Mouse (Mus musculus) E14TG2a.4 (cell line): ENCODE measurements at regions not wholly inside any gene's neighbourhood (a gene's known extent, or its start where the extent isn't known, plus 50 kb on each side); places are given as distances from the start of the nearest gene placed in this dataset.
"Not testable (repeated sequence)": the region's sequence is repeated elsewhere in the genome, so short reads cannot be mapped to it uniquely, and the experiment has no call there.

Experiments used
- H3K27me3 ChIP-seq: 2 replicates; pipeline ENCODE4 v1.6.1; 2014; ENCODE audit warnings: low read length, control low read depth; ENCODE audit not compliant: insufficient read depth
- H3K36me3 ChIP-seq: 2 replicates; pipeline ENCODE4 v1.6.1; 2014; ENCODE audit warnings: low read length, control low read depth; ENCODE audit not compliant: insufficient read depth
- H3K4me1 ChIP-seq: replicated peaks from 2 replicates; pipeline ENCODE4 v1.6.1; 2014; ENCODE audit warnings: low read depth, low read length, control low read depth
- H3K4me3 ChIP-seq: replicated peaks from 2 replicates; pipeline ENCODE4 v1.5.1; 2014; ENCODE audit warnings: mild to moderate bottlenecking, low read length
- H3K9me3 ChIP-seq: 2 replicates; pipeline ENCODE4 v1.6.1; 2014; ENCODE audit warnings: low read length, control low read depth
- CTCF ChIP-seq: conservative IDR thresholded peaks from 2 replicates; pipeline ENCODE4 v1.5.1; 2014; ENCODE audit warnings: low read length
- NANOG ChIP-seq: IDR thresholded peaks from 2 replicates; pipeline ENCODE4 v1.6.1; 2014; ENCODE audit warnings: borderline replicate concordance, low read length, mixed read lengths
- POU5F1 ChIP-seq: IDR thresholded peaks from 2 replicates; pipeline ENCODE4 v1.6.1; 2014; ENCODE audit warnings: low read length, borderline replicate concordance

- peaks cover 4% of the 10 kb centered on the region; the same call in 1 of the 2 replicates for H3K9me3 ChIP-seq
- H3K4me1 ChIP-seq: no peaks in the 10 kb centered on the region
- TF ChIP-seq CTCF: no peak
- no peak for TF ChIP-seq POU5F1
- no peak for TF ChIP-seq NANOG
- H3K36me3 ChIP-seq: no peaks in the 10 kb centered on the region
- no peak overlapping the region for H3K4me3 ChIP-seq
- H3K27me3 ChIP-seq: 0 out of 2 replicates have a peak, but pooled peaks cover 4% of the 10 kb centered on the region
Measured at GRCm38 (mm10) chr1:166926078-166926477, 75.1 kb upstream of the Fam78b start.

GRCm38 (mm10) chr1:166939744-166940143 lies 61.5 kb upstream of the Fam78b start:
- H3K9me3 ChIP-seq: peaks cover 14% of the 10 kb centered on the region
- not testable (repeated sequence) for H3K4me3 ChIP-seq, H3K36me3 ChIP-seq, H3K27me3 ChIP-seq, H3K4me1 ChIP-seq

- peaks cover 14% of the 10 kb centered on the region for H3K9me3 ChIP-seq
- not testable (repeated sequence) for H3K4me1 ChIP-seq, H3K4me3 ChIP-seq, H3K27me3 ChIP-seq, H3K36me3 ChIP-seq
Measured at GRCm38 (mm10) chr1:166940146-166941076, 60.8 kb upstream of the Fam78b start.

DNA sequence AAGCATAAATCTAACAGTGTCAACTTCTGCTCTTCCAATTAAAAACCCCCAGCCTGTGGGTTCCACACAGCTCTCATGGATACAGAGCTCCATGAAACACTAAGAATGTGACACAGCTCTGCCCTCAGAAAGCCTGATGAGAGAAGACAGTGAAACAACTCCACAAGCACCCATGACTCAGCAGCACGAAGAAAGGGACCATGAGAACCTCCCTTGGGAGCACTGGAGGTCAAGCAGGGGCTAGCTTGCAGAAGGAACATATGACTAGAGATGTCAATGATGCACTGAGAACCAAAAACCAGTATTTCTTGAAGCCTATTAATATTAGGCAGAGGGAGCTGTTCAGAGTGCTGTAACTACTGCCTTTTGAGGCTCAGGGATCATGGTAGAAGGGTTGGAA lies 59.0 kb upstream of the Fam78b start:
- H3K9me3 ChIP-seq: peaks cover 14% of the 10 kb centered on the region
- H3K27me3 ChIP-seq: no peaks in the 10 kb centered on the region
- no peak overlapping the region for H3K4me3 ChIP-seq
- no peak for TF ChIP-seq POU5F1
- no peak for TF ChIP-seq CTCF
- no peak for TF ChIP-seq NANOG
- H3K36me3 ChIP-seq: no peaks in the 10 kb centered on the region
- H3K4me1 ChIP-seq: no peaks in the 10 kb centered on the region

DNA sequence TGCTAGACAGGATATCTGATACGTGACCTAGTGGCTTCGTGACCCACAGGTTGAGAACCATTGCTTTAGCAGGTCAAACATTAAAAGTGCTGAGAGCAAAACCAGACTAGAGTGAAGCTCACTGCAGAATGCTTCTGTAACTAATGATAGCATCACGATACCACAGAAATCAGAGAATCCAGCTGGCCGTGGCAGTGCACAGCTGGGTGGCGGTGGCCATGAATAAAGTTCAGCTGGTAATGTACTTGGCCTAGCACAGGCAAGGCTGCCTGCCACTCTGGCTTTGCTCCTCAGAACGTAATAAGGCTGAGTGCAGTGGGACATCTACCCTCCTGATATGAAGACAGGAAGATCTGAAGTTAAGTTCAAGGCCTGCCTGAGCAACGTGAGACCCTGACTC lies 56.7 kb upstream of the Fam78b start:
- Histone ChIP-seq H3K36me3 (no peaks in the 10 kb centered on the region), H3K4me1 (no peaks in the 10 kb centered on the region), H3K4me3 (no peak overlapping the region), H3K27me3 (no peaks in the 10 kb centered on the region), H3K9me3 (peaks cover 11% of the 10 kb centered on the region; the same call in 1 of the 2 replicates)
- TF ChIP-seq NANOG: no peak
- no peak for TF ChIP-seq POU5F1
- TF ChIP-seq CTCF: no peak

- TF ChIP-seq CTCF (no peak), POU5F1 (no peak), NANOG (no peak)
- Histone ChIP-seq H3K4me1 (no peaks in the 10 kb centered on the region), H3K4me3 (no peak overlapping the region), H3K27me3 (no peaks in the 10 kb centered on the region), H3K9me3 (no peaks in the 10 kb centered on the region), H3K36me3 (no peaks in the 10 kb centered on the region)
Measured at GRCm38 (mm10) chr1:166947844-166948702, 53.1 kb upstream of the Fam78b start.
